Mouse (Mus musculus): ENCODE measurements at regions not wholly inside any gene's neighbourhood (a gene's known extent, or its start where the extent isn't known, plus 50 kb on each side); places are given as distances from the start of the nearest gene placed in this dataset.
A peak's percentile ranks its signal among the peaks of the same experiment; 100 is the strongest.

DNA sequence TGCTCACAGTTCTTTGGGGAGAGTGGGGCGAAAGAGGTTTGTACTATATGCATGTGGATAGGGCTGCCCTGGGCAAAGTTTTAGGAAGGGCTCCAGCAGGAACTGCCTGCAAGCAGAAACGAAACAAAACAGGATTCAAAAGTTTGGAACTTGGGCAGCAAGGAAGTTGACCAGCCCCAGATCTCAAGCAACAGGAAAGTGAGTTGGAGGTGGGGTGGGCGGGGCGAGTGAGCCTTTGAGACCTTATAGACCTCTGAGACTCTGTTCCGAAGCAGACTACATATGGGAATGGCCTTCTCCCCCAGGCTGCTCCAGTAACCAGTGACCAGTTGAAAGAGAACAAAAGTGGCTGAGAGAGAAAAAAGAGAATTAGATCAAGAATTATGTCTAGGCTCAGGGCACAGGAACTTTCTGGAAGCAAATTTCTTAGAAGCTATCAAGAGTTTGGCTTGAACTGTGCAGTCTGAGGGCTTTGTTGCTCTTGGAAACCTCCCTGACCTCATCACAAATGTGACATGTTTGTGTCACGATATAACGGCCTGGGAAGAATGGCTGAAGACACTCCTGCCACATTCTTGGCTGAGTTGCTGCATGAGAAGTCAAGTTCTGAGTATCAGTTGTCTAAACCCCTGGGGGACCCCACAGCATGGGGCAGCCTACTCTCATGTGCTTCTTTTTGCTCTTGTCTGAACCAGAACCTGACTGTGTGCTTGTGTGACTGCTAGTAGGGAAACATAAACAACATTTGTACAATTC lies 156.4 kb downstream of the Tmx1 start:
- 0 out of 2 replicates have a peak, but pooled peaks cover 2% of the 10 kb centered on the region for H3K4me1 ChIP-seq (ENCODE audit: control insufficient read depth, insufficient read depth, insufficient read length, low read length)
- H3K27ac ChIP-seq (replicated peaks; ENCODE audit: low read depth, low read length) = no peak overlapping the region
- no peak overlapping the region for H3K4me3 ChIP-seq (ENCODE audit: insufficient read depth, low read depth, low read length)

GRCm38 (mm10) chr12:70611891-70612290 lies 159.0 kb downstream of the Tmx1 start:
- Histone ChIP-seq H3K4me1 (ENCODE audit: control insufficient read depth, insufficient read depth, insufficient read length, low read length) (0 out of 2 replicates have a peak, but pooled peaks cover 2% of the 10 kb centered on the region), H3K27ac (replicated peaks; ENCODE audit: low read depth, low read length) (no peak overlapping the region; the same call in 1 of the 2 replicates), H3K4me3 (ENCODE audit: insufficient read depth, low read depth, low read length) (no peak overlapping the region)

GRCm38 (mm10) chr12:70613244-70613643 lies 160.3 kb downstream of the Tmx1 start:
- Histone ChIP-seq H3K4me1 (ENCODE audit: control insufficient read depth, insufficient read depth, insufficient read length, low read length) (0 out of 2 replicates have a peak, but pooled peaks cover 2% of the 10 kb centered on the region), H3K4me3 (ENCODE audit: insufficient read depth, low read depth, low read length) (no peak overlapping the region), H3K27ac (replicated peaks; ENCODE audit: low read depth, low read length) (no peak overlapping the region)

DNA sequence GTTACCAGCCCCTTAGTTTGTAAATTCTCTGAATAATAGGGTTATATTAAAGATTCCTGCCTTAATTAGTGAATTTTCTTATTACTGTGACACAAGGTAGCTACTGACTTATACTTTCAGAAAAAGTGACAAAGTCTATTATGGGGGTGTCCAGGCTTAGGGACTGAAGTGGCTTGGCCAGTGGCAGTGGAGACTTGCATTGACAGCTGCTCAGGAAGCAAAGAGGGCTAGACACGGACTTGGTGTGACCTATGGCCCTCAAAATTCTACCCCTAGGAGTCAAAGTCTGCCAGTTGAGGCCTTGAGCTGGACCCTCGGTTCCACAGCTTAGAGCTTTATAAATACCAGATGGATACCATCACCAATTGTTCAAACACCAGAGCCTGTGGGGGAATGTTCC lies 161.2 kb downstream of the Tmx1 start:
- no peak overlapping the region for H3K4me3 ChIP-seq (ENCODE audit: insufficient read depth, low read depth, low read length)
- H3K4me1 ChIP-seq (ENCODE audit: control insufficient read depth, insufficient read depth, insufficient read length, low read length) = 0 out of 2 replicates have a peak, but pooled peaks cover 2% of the 10 kb centered on the region
- H3K27ac ChIP-seq (replicated peaks; ENCODE audit: low read depth, low read length) = no peak overlapping the region

- H3K4me1 ChIP-seq (ENCODE audit: control insufficient read depth, insufficient read depth, insufficient read length, low read length) = 0 out of 2 replicates have a peak, but pooled peaks cover 2% of the 10 kb centered on the region
- no peak overlapping the region for H3K4me3 ChIP-seq (ENCODE audit: insufficient read depth, low read depth, low read length)
- H3K27ac ChIP-seq (replicated peaks; ENCODE audit: low read depth, low read length) = no peak overlapping the region
Observed at GRCm38 (mm10) chr12:70614686-70615085, 161.8 kb downstream of the Tmx1 start.

DNA sequence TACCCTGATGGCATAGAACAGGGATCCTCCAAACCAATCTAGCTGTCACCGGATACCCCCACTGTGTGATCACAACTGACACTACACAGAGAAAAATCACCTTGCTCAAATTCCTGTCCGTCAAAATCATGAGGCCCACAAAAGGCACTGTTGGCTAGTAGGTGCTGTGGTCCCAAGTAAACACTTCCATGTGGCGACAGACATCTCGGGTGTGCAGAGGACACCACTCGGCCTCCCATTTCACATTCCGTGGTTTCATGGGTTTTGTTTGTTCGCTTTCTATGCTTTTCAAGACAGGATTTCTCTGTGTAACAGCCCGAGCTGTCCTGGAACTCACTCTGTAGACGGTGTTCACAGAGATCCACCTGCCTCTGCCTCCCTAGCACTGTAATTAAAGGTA lies 162.2 kb downstream of the Tmx1 start:
- Histone ChIP-seq H3K4me1 (ENCODE audit: control insufficient read depth, insufficient read depth, insufficient read length, low read length) (0 out of 2 replicates have a peak, but pooled peaks cover 2% of the 10 kb centered on the region), H3K27ac (replicated peaks; ENCODE audit: low read depth, low read length) (0 out of 2 replicates have a peak overlapping the region, but pooled peaks have one; percentile 26), H3K4me3 (ENCODE audit: insufficient read depth, low read depth, low read length) (no peak overlapping the region)

DNA sequence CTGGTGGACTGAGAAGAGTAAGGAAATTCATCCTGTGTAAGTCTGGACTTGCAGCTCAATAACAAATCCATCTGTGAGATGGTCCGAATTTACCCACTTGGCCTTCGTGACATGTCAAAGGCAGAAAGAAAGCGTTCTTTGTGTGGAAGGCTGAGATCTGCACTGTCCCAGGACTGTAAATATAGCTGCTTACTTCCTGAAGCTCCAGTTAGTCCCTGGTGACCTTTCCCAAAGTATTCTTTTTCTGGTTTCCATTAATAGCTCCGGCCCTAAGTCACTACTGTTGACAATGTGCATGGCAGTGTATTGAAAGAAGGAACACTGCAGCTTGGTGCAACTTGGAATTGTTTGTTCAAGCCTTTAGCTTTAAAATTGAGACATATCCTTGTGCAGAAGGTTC lies 163.2 kb downstream of the Tmx1 start:
- Histone ChIP-seq H3K4me3 (ENCODE audit: insufficient read depth, low read depth, low read length) (no peak overlapping the region), H3K27ac (replicated peaks; ENCODE audit: low read depth, low read length) (peak overlapping the region; percentile 51; the same call in 1 of the 2 replicates), H3K4me1 (ENCODE audit: control insufficient read depth, insufficient read depth, insufficient read length, low read length) (0 out of 2 replicates have a peak, but pooled peaks cover 2% of the 10 kb centered on the region)

DNA sequence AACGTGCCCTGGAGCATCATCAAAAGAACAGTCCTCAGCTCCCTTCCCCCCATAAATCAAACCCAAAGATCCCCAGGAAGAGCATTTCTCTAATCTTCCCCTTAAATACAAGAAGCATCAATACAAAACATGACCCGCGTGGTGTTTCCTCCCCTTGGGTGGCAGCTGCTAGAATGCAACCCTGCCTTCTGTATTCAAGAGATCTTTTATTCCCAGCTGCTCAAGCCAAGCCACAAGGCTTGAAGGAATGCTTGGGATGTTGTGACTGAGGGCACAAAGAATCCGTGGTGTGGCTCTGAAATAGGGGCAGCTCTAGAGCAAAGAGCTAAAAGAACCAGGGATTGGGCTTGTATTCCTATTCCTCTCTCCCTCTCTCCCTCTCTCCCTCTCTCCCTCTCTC lies 163.6 kb downstream of the Tmx1 start:
- H3K27ac ChIP-seq (replicated peaks; ENCODE audit: low read depth, low read length) = 0 out of 2 replicates have a peak overlapping the region, but pooled peaks have one; percentile 51
- H3K4me1 ChIP-seq (ENCODE audit: control insufficient read depth, insufficient read depth, insufficient read length, low read length) = 0 out of 2 replicates have a peak, but pooled peaks cover 2% of the 10 kb centered on the region

GRCm38 (mm10) chr12:70617024-70617423 lies 164.1 kb downstream of the Tmx1 start:
- Histone ChIP-seq H3K4me3 (ENCODE audit: insufficient read depth, low read depth, low read length) (no peak overlapping the region), H3K27ac (replicated peaks; ENCODE audit: low read depth, low read length) (no peak overlapping the region), H3K4me1 (ENCODE audit: control insufficient read depth, insufficient read depth, insufficient read length, low read length) (0 out of 2 replicates have a peak, but pooled peaks cover 2% of the 10 kb centered on the region)

More for the DNA sequence above, 163.6 kb downstream of the Tmx1 start:
- no peak overlapping the region for H3K4me3 ChIP-seq (ENCODE audit: insufficient read depth, low read depth, low read length)

DNA sequence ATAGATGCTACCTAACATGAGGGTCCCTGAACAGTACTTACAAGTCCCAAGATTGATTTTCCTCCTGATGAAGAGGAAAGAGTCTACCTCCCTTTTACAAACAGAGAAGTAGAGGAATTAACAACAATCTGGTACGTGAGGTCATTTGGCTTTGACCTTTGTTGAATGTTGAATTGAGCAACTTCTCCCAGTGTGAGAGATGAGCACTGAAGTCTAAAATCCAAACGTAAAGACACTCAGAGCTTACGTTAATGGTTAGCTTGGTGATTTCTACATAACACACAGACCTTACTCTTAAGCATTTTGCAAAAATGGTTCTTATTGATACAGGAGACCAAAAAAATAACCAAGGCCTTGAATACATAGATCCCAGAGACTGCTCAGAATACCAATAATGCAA lies 165.1 kb downstream of the Tmx1 start:
- H3K4me3 ChIP-seq (ENCODE audit: insufficient read depth, low read depth, low read length) = no peak overlapping the region
- no peak overlapping the region for H3K27ac ChIP-seq (replicated peaks; ENCODE audit: low read depth, low read length)

GRCm38 (mm10) chr12:70619436-70619835 lies 166.5 kb downstream of the Tmx1 start:
- Histone ChIP-seq H3K27ac (replicated peaks; ENCODE audit: low read depth, low read length) (no peak overlapping the region), H3K4me1 (ENCODE audit: control insufficient read depth, insufficient read depth, insufficient read length, low read length) (no peaks in the 10 kb centered on the region), H3K4me3 (ENCODE audit: insufficient read depth, low read depth, low read length) (no peak overlapping the region)

More for the DNA sequence above, 165.1 kb downstream of the Tmx1 start:
- H3K4me1 ChIP-seq (ENCODE audit: control insufficient read depth, insufficient read depth, insufficient read length, low read length) = no peaks in the 10 kb centered on the region

DNA sequence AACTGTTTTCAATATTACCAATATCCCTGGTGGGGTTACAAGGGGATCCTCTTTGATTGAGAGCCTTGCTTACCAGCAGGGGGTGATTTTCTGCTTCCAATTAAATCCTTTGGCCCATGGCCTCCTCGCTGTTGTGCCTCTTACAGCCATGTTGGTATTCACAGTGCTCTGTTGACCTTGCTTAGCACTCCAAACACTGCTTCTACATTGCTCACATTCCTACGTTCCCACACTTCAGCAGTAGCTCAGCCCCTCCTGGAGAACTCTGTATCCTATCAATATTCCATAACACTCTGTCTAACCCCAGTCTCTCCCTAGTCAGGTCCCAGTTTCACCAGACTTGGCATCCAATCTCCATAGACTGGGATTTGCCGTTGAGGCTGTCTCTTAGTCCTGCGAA lies 169.1 kb downstream of the Tmx1 start:
- Histone ChIP-seq H3K27ac (replicated peaks; ENCODE audit: low read depth, low read length) (no peak overlapping the region), H3K4me3 (ENCODE audit: insufficient read depth, low read depth, low read length) (no peak overlapping the region), H3K4me1 (ENCODE audit: control insufficient read depth, insufficient read depth, insufficient read length, low read length) (no peaks in the 10 kb centered on the region)

GRCm38 (mm10) chr12:70624298-70624980 lies 171.5 kb downstream of the Tmx1 start:
- no peak overlapping the region for H3K27ac ChIP-seq (replicated peaks; ENCODE audit: low read depth, low read length)
- H3K4me3 ChIP-seq (ENCODE audit: insufficient read depth, low read depth, low read length) = no peak overlapping the region
- no peaks in the 10 kb centered on the region for H3K4me1 ChIP-seq (ENCODE audit: control insufficient read depth, insufficient read depth, insufficient read length, low read length)

GRCm38 (mm10) chr12:70627638-70628037 lies 174.7 kb downstream of the Tmx1 start:
- no peaks in the 10 kb centered on the region for H3K4me1 ChIP-seq (ENCODE audit: control insufficient read depth, insufficient read depth, insufficient read length, low read length)
- no peak overlapping the region for H3K27ac ChIP-seq (replicated peaks; ENCODE audit: low read depth, low read length)
- H3K4me3 ChIP-seq (ENCODE audit: insufficient read depth, low read depth, low read length) = no peak overlapping the region
